Mouse (Mus musculus): ENCODE data around the gene Tes. TPM values are rescaled to one million over a fixed set of nuclear protein-coding genes. Genes with fewer than 3 reads are reported as not detected.
A peak's percentile ranks its signal among the peaks of the same experiment; 100 is the strongest.

Tes gene
- 22.1 and 24.2 TPM in 2 replicates for total RNA-seq (2014; rRNA removed)
- 11.9 and 12.1 TPM in 2 replicates for polyA plus RNA-seq (2015; fragmentation: Nextera tagmentation; extraction: Ambion mirVana)

GRCm38 (mm10) chr6:17064936-17065790 is at the start of gene Tes:
Gene Tes (plus strand): TSS chr6:17065149.
- Histone ChIP-seq H3K4me2 (ENCODE audit: low read depth, low read length, poor library complexity, severe bottlenecking) (peak within 1 kb of the TSS; percentile 83), H3K4me3 (ENCODE audit: low read depth, low read length) (peak within 1 kb of the TSS; percentile 76), H3K27me3 (ENCODE audit: insufficient read depth, low read length) (no peaks in the 10 kb centered on the region), H3K36me3 (ENCODE audit: insufficient read depth, low read length) (no peaks in the 10 kb centered on the region), H3K27ac (ENCODE audit: low read depth, low read length) (no peak within 1 kb of the TSS), H3K4me1 (ENCODE audit: insufficient read depth, low read length) (no peaks in the 10 kb centered on the region), H3K9ac (replicated peaks; ENCODE audit: low read length, poor library complexity, severe bottlenecking) (peak within 1 kb of the TSS; percentile 50), H3K9me3 (ENCODE audit: low read length) (no peaks in the 10 kb centered on the region)
- under 1% methylated on average over 63 of the region's 63 CpGs for WGBS
- TF ChIP-seq CTCF (IDR thresholded peaks at IDR 0.05), result no peak
- peak; percentile 83 for DNase-seq (ENCODE audit: low spot score)
- ATAC-seq (ENCODE audit: low FRiP score), result peak; percentile 95

GRCm38 (mm10) chr6:17025886-17026285 is 39.1 kb upstream of the Tes start:
- no peak overlapping the region for H3K27ac ChIP-seq (ENCODE audit: low read depth, low read length)
- TF ChIP-seq CTCF (IDR thresholded peaks at IDR 0.05), result no peak
- no peak overlapping the region for H3K4me2 ChIP-seq (ENCODE audit: low read depth, low read length, poor library complexity, severe bottlenecking)
- WGBS, result 60% methylated on average over 7 of the region's 7 CpGs
- no peaks in the 10 kb centered on the region for H3K4me1 ChIP-seq (ENCODE audit: insufficient read depth, low read length)
- DNase-seq (ENCODE audit: low spot score), result no peak
- H3K36me3 ChIP-seq (ENCODE audit: insufficient read depth, low read length), result no peaks in the 10 kb centered on the region
- no peak overlapping the region for H3K9ac ChIP-seq (replicated peaks; ENCODE audit: low read length, poor library complexity, severe bottlenecking)
- H3K9me3 ChIP-seq (ENCODE audit: low read length), result no peaks in the 10 kb centered on the region
- no peaks in the 10 kb centered on the region for H3K27me3 ChIP-seq (ENCODE audit: insufficient read depth, low read length)
- no peak for ATAC-seq (ENCODE audit: low FRiP score)
- H3K4me3 ChIP-seq (ENCODE audit: low read depth, low read length), result no peak overlapping the region

GRCm38 (mm10) chr6:17027572-17027971 is 37.4 kb upstream of the Tes start:
- Histone ChIP-seq H3K36me3 (ENCODE audit: insufficient read depth, low read length) (no peaks in the 10 kb centered on the region), H3K4me1 (ENCODE audit: insufficient read depth, low read length) (no peaks in the 10 kb centered on the region), H3K27me3 (ENCODE audit: insufficient read depth, low read length) (no peaks in the 10 kb centered on the region), H3K4me3 (ENCODE audit: low read depth, low read length) (no peak overlapping the region), H3K9me3 (ENCODE audit: low read length) (no peaks in the 10 kb centered on the region), H3K27ac (ENCODE audit: low read depth, low read length) (no peak overlapping the region), H3K4me2 (ENCODE audit: low read depth, low read length, poor library complexity, severe bottlenecking) (no peak overlapping the region), H3K9ac (replicated peaks; ENCODE audit: low read length, poor library complexity, severe bottlenecking) (no peak overlapping the region)
- DNase-seq (ENCODE audit: low spot score) (peak; percentile 81), ATAC-seq (ENCODE audit: low FRiP score) (peak; percentile 68; the same call in 1 of the 2 replicates)
- TF ChIP-seq CTCF (IDR thresholded peaks at IDR 0.05), result peak; percentile 86
- 17% methylated on average over 8 of the region's 8 CpGs for WGBS

- Histone ChIP-seq H3K9ac (replicated peaks; ENCODE audit: low read length, poor library complexity, severe bottlenecking) (no peak overlapping the region), H3K27ac (ENCODE audit: low read depth, low read length) (no peak overlapping the region), H3K4me2 (ENCODE audit: low read depth, low read length, poor library complexity, severe bottlenecking) (no peak overlapping the region), H3K4me3 (ENCODE audit: low read depth, low read length) (no peak overlapping the region), H3K36me3 (ENCODE audit: insufficient read depth, low read length) (no peaks in the 10 kb centered on the region), H3K4me1 (ENCODE audit: insufficient read depth, low read length) (no peaks in the 10 kb centered on the region), H3K9me3 (ENCODE audit: low read length) (no peaks in the 10 kb centered on the region), H3K27me3 (ENCODE audit: insufficient read depth, low read length) (no peaks in the 10 kb centered on the region)
- DNase-seq (ENCODE audit: low spot score) (no peak), ATAC-seq (ENCODE audit: low FRiP score) (no peak)
- TF ChIP-seq CTCF (IDR thresholded peaks at IDR 0.05), result no peak
- WGBS, result 83% methylated on average over 8 of the region's 8 CpGs
These were observed 36.1 kb upstream of the Tes start for GRCm38 (mm10) chr6:17028809-17029208.

- no peak overlapping the region for H3K27ac ChIP-seq (ENCODE audit: low read depth, low read length)
- no peak overlapping the region for H3K9ac ChIP-seq (replicated peaks; ENCODE audit: low read length, poor library complexity, severe bottlenecking)
- no peaks in the 10 kb centered on the region for H3K27me3 ChIP-seq (ENCODE audit: insufficient read depth, low read length)
- no peak overlapping the region for H3K4me2 ChIP-seq (ENCODE audit: low read depth, low read length, poor library complexity, severe bottlenecking)
- H3K4me1 ChIP-seq (ENCODE audit: insufficient read depth, low read length), result no peaks in the 10 kb centered on the region
- H3K36me3 ChIP-seq (ENCODE audit: insufficient read depth, low read length), result no peaks in the 10 kb centered on the region
- DNase-seq (ENCODE audit: low spot score) (no peak), ATAC-seq (ENCODE audit: low FRiP score) (no peak)
- WGBS, result 4% methylated on average over 2 of the region's 2 CpGs
- H3K4me3 ChIP-seq (ENCODE audit: low read depth, low read length), result no peak overlapping the region
- no peak for TF ChIP-seq CTCF (IDR thresholded peaks at IDR 0.05)
- no peaks in the 10 kb centered on the region for H3K9me3 ChIP-seq (ENCODE audit: low read length)
These were observed 32.7 kb upstream of the Tes start for GRCm38 (mm10) chr6:17032231-17032728.

DNA sequence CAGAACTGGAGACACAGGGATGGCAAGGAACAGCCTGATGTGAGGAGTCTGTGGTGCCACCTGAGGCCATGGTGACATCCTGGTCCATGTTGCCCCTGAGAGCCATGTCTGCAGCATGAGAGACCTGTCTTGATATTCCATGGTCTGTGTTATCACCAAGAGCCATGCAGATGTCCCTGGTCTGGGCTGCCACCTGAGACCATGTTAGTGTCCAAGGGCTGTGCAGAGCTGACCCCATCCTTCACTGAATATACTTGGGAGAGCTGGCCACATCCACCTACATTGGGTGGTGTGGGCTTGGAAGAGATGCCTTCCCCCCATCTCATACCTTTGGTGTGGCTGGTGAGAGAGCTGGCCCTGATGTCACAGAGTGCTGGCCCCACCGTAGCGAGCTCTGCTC is 30.9 kb upstream of the Tes start:
- Histone ChIP-seq H3K9ac (replicated peaks; ENCODE audit: low read length, poor library complexity, severe bottlenecking) (no peak overlapping the region), H3K4me2 (ENCODE audit: low read depth, low read length, poor library complexity, severe bottlenecking) (no peak overlapping the region), H3K4me3 (ENCODE audit: low read depth, low read length) (no peak overlapping the region), H3K27ac (ENCODE audit: low read depth, low read length) (no peak overlapping the region), H3K9me3 (ENCODE audit: low read length) (no peaks in the 10 kb centered on the region), H3K36me3 (ENCODE audit: insufficient read depth, low read length) (no peaks in the 10 kb centered on the region), H3K4me1 (ENCODE audit: insufficient read depth, low read length) (no peaks in the 10 kb centered on the region), H3K27me3 (ENCODE audit: insufficient read depth, low read length) (no peaks in the 10 kb centered on the region)
- no peak for ATAC-seq (ENCODE audit: low FRiP score)
- no peak for TF ChIP-seq CTCF (IDR thresholded peaks at IDR 0.05)
- no peak for DNase-seq (ENCODE audit: low spot score)
- WGBS, result 91% methylated on average over 2 of the region's 2 CpGs
